Mouse (Mus musculus): ENCODE measurements around the gene Tbc1d10a.

Gene Tbc1d10a

DNA sequence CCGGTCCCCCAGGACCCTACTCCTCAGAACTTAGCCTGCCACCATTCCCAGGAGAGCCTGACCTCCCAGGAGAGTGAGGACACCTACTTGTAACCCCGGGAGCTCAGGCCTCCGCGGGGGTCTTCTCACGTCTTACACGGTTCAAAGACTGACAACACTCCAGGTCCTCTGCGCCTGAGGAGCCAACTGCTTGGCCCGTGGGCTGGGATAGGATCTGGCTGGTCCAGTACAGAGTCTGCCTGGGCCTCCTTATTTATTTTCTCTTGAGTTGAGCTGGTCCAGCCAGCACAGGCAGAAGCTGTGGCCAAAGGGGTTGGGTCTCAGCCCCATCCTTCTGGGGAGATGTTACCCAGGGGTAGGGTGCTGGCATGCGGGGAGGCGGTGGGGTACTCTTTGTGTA lies 28.5 kb downstream of the Tbc1d10a start:
- no peak for DNase-seq (ENCODE audit: low spot score in 2 of 2)

DNA sequence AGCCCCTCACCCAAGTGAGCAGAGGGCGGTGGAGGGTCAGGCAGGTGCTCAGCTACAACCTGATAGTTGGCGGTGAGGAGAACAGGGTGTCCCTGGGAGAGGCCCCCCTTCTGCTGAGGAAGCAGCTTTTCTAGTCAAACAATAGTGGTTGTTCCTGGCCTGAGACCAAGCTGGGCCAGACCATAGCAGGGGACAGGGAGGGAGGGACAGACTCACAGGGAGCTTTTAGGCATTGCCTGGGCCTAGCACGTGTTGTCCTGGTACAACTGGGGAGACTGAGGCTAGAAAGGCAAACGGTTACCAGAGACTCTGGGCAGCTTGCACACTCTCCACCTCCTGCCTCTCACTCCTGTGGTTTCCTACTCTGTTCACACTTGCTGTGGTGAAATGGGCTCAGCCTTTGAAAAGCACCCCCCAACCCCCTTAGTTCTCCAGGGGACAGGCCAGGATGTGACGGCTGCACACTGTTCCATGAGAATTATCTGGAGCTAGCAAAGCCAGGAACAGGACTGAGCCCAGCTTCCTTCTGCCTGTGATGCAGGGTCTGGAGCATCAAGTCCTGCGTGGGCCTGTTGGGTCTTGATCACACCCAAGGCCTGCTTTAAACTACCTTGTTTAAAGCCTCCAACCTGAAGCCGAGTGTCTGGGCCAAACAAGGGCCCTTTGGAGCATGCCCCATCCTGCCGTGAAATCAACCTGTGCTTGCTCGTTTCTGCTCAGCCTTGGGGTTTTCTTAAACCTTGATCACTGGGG lies 29.8 kb downstream of the Tbc1d10a start:
- DNase-seq (ENCODE audit: low spot score in 2 of 2), result no peak

DNA sequence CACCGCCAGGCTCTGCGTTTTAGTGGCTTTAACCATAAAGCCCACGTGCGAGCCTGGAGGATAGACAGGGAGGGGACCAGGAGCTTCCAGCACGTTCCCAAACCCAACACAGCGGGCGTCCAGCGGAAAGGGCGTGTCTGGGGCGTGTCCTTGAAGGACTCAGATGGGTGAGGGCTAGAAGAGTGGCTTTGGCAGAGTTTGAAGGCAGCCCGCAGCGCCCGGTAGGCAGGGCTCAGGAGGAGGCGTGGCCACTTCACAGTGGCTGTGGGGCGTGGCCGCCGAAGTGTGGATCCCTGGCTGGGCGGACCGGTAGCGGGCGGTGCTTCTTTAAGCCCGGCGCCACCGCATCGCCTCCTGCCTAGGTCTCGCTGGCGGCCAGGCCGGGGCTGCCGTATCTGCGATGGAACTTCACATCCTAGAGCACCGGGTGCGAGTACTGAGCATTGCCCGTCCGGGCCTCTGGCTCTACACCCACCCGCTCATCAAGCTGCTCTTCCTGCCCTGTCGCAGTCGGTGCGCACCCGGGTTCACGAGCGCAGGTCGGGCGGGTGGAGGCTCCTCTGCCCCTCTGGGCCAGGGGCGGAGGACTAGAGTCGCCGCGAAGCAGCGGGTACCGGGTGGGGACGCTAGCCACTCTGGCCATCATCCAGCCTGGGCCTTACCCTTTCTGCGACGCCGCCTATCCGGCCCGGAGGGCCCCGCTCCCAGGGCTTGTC lies 31.5 kb downstream of the Tbc1d10a start, which contains the start of gene Castor1:
Gene Castor1, plus strand, starts transcription at position 312 of the 716 bp plus-strand sequence.
- DNase-seq (ENCODE audit: low spot score in 2 of 2), result peak; percentile 85 to 87

DNA sequence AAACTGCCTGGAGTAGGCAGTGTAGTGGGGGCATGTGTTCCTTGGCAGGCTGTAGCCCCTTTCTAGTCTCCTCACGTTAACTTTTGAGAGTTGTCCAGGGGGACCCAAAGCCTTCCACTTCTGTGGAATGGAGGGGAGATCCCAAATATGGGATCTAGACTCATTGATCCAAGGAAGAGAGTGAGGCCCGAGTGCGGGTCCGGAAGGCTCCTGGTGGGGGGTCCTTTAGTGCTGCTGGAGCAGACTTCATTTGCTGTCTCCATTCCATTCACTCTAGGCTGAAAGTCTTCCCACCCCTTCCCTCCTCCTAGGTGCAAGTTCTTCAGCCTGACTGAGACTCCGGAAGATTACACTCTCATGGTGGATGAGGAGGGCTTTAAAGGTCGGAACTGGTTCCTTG lies 32.0 kb downstream of the Tbc1d10a start:
- no peak for DNase-seq (ENCODE audit: low spot score in 2 of 2)

DNA sequence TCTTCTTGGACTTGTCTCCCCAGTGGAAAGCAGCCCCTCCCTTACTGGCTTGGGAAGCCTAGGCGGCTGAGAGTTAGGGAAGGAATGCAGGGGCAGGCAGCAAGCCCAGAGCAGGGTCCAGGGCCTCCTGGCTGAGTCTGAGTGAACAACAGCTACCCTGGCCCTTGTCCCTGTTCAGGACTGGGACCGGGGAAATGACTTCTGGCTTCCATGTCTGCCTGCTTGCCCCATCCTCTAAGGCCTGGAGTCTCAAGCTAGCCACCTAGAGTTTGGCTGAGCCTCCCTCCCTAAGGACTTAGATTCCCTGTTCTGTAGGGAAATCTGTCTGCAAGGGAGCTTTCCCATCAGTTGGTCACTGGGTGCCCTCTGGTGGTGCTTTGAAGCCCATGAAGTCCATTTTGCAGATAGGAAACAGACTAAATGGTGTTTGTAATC lies 32.7 kb downstream of the Tbc1d10a start:
- DNase-seq (ENCODE audit: low spot score in 2 of 2), result peak in 1 of 2 experiments; percentile 53

DNA sequence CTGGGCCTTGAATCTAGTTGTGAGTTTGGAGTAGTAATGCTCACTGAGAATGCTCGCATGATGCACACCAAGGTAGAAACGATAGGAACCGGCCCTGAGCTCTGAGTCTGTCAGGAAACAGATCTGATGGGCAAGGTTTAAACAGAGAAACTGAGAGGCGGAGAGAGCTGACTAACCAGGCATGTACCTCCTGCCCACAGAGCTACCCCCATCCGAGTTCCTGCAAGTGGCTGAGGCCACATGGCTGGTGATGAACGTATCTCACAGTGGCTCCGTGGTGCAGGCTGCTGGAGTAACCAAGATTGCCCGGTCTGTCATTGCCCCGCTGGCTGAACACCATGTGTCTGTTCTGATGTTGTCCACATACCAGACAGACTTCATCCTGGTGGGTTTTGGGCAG lies 33.3 kb downstream of the Tbc1d10a start:
- no peak for DNase-seq (ENCODE audit: low spot score in 2 of 2)

DNA sequence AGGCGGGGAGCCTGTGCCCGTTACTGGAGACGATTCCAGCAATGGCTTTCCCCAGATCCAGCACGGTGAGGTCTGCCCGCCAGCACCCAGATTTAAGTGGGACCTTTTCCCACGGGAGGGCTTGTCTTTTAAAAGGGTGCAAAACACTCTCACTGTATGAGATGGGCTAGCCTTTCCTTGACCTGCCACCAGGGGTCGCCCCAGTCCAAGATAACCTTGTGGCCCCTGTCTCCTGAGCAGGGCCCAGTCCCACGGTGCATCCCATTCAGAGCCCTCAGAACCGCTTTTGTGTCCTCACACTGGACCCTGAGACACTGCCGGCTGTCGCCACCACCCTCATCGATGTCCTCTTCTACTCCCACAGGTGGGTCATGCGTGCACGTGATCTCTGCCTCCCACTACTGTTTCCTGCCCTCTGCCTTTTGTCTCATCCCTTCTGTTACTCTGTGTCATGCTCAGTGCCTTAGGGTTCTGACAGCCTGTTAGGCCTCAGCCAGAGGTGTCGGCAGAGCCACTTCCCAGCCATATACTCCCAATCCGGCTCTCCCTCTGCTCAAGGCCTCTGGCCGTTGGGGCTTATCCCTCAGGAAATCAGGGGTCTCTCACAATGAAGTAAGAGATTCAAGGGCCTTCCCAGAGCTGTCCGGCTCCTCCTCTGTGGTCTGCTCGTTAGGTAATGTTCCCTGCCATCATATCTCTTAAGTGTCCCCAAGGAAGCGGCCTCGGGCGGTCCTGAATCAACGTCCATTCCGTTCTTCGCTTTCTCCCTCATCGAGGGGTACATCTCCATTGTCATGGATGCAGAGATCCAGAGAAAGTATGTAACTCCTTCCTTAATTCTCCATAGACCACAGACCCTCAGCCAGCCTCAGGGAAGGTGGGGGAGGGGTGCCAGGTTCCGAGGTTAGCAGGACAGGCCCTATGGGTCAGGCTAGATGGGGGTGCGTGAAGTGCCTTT lies 34.1 kb downstream of the Tbc1d10a start:
- peak; percentile 63 to 80 for DNase-seq (ENCODE audit: low spot score in 2 of 2)

DNA sequence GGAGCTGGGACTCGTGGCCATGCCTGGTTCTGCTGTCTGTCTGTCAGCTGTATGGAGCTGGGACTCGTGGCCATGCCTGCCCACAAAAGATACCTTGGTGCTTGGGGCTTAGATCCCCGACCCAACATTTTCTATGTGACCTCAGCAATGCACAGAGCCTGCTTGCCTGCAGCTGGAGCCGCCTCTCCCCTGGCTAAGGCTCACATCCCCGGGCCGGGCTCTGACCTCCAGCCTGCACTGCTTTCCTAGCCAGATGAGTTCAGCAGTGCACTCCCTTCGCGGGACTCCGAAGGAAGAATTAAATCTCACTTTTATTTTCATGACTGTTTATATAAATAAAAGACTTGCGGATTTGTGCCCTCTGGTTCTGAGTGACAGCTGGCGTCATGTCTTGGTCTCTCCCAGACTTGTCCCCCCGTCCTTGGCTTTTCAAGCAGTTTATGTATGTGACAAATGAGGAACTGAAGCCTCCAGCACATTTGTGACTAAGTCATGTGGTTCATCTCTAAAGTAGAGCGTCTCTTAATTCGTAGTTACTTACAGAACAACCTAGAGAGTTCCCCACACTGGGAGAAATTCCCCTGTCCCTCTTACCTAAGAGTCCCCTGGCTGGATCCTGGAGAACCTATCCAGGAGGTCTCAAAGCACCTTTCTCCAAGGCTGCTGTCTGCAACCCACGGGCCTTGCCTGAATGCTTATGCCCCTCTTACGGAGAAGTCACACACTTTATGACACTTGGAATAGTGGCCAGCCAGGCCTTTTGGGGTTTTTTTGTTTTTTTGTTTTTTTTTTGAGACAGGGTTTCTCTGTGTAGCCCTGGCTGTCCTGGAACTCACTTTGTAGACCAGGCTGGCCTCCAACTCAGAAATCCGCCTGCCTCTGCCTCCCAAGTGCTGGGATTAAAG lies 35.7 kb downstream of the Tbc1d10a start:
- DNase-seq (ENCODE audit: low spot score in 2 of 2), result no peak

DNA sequence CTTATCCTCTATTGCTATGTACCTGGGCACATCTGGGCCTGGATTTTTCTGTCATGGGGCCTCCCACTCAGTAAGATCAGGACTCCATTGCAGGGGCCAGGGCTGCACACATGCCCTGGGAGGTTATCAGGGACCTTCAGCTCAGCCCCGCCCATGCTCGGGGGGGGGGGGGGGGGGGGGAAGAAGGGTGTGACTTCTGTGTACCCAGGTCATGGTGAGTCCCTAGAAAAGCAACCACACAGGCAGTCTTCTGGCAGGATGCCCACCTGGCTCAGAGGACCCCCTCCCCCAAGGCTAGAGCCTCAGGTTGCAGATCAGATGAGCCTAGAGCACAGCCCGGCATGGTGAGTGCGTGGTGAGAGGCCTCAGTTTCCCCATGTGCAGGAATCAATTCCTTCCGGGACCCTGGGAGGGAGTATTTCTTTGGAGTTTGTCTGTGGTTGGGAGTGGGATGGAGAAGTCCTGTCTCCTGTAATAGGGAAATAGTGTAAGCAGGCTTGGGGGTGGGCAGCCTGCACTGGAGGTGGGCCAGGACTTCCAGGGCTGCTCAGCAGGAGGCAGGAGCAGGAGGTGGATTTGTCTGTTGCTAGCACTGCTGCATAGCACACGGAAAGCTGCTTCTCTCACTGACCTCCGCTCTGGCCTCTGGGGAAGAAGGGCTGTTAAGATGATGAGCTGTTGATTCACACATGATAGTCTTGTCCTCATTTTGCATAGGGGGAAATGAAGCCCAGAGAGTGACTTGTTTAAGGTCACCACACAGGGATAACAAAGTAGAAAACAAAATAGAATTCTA lies 37.0 kb downstream of the Tbc1d10a start:
- no peak for DNase-seq (ENCODE audit: low spot score in 2 of 2)

DNA sequence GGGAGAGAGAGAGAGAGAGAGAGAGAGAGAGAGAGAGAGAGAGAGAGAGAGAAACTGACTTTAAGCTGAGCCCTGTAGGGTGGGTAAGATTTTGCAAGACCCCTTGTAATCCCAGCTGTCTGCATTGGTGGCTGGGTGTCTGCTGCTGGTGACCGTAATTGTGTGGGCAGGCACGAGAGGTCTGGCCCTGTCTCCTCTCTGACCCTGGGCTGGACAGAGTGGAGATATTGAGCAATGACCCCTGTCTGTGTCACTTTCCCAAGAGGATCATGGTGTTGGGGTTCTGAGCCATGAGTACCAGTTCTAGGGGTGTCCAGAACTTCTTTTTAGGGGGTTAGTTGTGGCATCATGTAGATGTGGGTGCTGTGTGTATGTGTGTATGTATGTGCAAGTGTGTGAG lies 37.6 kb downstream of the Tbc1d10a start:
- no peak for DNase-seq (ENCODE audit: low spot score in 2 of 2)

- DNase-seq (ENCODE audit: low spot score in 2 of 2), result no peak
Measured at GRCm38 (mm10) chr11:4226569-4227325, 40.2 kb downstream of the Tbc1d10a start.

DNA sequence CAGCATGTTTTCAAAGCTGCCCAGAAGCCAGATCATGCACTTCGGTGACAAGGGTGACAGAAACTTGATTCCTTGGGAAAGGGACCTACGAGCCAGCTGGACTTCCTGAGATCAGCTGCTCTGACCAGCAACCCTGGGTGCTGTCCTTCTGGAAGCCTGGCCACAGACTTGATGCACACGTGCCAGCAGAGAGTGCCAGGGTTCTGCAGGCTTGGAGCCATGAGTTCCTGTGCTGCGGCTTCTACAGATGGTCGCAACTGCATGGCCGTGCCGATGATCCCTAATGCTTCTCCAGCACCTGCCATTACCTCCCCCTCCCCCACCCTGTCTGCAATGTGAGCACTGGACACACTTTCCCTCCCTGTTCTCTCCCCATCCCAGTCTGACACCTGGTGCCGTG lies 41.9 kb downstream of the Tbc1d10a start:
- no peak for DNase-seq (ENCODE audit: low spot score in 2 of 2)

- DNase-seq (ENCODE audit: low spot score in 2 of 2), result no peak
Measured at GRCm38 (mm10) chr11:4229841-4230240, 43.3 kb downstream of the Tbc1d10a start.

- no peak for DNase-seq (ENCODE audit: low spot score in 2 of 2)
Measured at GRCm38 (mm10) chr11:4231435-4231834, 44.8 kb downstream of the Tbc1d10a start.

GRCm38 (mm10) chr11:4232644-4233043 lies 46.1 kb downstream of the Tbc1d10a start:
- no peak for DNase-seq (ENCODE audit: low spot score in 2 of 2)

DNA sequence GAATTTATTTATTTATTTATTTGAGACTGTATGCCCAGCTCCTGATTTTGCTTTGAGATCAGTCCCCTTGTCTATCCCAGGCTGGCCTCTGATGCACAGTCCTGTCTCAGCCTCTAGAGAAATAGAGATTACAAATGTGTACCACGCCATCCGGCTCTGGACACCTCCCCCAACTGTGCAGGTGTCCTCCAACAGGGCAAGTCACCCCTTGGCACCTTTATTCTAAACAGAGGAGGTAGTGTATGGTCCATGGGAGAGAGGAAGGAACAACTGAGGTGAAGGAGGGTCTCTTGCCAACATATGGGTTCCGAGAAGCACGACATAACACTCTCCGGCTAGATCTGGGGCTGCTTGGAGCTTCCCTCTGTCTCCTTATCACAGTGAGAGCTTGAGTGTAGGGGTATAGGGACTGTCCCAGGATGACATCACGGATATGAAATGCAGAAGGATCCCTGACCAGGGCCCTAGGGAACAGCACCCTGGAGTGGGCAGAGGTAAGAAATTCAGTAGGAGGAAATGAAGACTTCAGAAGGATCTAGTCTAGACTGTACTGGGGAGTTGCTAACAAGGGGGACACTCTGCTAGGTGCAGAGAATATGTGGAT lies 48.6 kb downstream of the Tbc1d10a start:
- no peak for DNase-seq (ENCODE audit: low spot score in 2 of 2)

DNA sequence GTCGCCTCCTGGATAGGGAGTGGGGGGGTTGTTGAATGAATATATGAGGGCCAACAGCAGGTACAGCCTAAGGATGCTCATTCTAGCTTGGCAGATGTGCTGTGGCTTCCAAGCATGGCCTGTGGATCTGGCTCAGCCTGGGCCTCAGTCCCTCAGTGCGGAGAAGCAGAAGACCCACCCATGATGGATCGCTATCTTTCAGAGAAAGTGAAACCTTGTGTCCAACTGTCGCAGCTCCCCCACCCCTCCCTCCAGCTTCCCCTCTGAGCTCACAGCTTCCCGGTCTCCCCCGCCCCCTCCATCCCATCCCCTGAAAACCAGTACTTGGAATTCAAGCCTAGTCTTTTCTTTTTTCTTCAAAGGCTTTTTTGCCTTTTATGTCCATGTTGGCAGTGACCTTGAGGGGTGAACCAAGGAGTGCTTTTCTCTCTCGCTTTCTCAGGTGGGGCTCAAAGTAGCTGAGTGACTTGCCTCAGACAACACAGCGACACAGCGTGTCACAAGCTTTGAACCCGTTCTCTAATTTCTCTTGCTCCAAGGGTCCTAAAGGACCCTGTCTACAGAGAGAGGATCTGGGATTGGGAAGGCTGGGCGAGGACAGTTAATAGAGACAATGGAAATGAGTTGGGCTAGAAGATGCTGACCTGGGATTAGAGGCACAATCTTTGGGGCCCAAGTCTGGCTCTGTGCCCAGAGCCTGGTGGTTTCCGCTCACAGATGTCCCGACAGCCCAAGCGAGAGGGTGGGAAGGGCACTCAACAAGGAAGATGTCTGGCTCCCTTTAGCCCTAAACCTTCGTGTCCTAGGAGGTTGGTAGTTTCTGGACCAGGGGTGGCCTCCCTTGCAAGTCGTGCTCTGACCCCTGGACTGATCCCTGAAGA lies 49.3 kb downstream of the Tbc1d10a start, which contains the start of gene Osm:
Gene Osm, plus strand, starts transcription at position 756 of the 881 bp plus-strand sequence.
- DNase-seq (ENCODE audit: low spot score in 2 of 2), result no peak

- DNase-seq (ENCODE audit: low spot score in 2 of 2), result no peak
Measured at GRCm38 (mm10) chr11:4236546-4237067, 50.0 kb downstream of the Tbc1d10a start.

Measured in urinary bladder, postnatal 4 days (tissue).